Mouse (Mus musculus) lung, adult 18-20 months (tissue): ENCODE results near the gene Plcd3.

Experiments
- DNase-seq, 2 experiments: peaks; one replicate each; pipeline ENCODE4 v3.0.0; 2022; ENCODE audit warnings: mixed read lengths in 2 of 2

The Plcd3 gene

DNA sequence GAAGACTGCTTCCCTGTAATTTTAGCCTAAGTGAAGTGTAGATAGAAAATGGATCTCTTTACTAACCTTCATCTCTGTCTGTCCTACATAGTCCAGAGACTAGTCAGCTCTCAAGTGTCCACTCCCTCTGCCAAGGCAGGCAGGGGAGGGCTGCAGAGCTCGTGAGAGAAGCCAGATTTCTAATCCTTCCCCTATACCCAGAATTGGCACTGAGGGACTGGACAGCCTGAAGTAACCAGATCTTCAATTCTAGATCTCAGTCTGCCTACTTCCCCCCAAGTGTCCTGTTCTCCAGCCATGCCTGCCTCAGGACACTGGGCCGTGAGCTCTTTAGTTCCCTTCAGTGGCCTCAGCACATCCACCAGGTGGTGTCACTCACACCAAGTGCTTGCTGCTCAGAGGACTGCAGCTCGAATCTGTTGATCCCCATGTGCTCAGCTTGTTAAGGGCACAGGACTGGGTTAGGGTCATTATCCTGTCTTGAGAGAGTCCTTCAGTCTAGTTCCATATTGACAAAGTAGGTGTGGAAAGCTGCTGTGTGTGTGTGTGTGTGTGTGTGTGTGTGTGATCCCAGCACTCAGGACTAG lies 42.9 kb downstream of the Plcd3 start:
- DNase-seq, result no peak

DNA sequence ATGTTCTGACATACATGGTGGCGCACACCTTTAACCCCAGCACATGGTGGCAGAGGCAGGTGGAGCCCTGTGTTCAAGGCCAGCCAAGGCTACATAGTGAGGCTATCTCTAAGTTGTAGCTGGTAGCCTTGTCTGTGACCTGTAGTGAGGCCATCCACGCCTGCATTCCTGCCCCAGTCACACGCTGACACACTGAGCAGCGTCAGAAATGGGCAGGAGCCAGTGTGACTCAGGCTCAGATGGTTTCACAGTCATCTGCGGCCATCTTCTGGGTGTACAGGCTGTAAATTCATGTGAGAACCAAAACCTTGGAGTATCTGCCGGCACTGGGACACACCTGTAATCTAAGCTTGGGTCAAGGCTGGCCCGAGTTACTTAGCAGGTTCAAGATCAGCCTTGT lies 44.8 kb downstream of the Plcd3 start:
- DNase-seq, result no peak

DNA sequence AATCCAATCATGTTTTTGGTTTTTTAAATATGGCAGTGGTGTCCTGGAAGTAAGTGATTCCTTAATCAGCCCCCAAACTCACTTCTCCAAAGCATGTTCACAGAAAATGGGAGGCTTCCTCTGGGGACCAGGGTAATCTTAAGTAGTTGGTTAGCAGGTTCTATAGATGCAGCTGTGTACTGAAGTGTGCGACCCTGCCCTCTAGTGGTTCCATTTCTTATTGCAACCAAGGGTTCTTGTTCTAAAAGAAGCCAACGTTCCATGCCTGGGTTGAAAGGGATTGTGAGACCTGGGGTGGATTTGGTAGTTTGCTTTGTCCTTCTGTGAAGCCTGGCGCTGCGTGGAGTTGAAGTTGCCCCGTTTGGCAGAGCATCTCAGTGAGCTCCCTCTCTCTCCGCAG lies 46.7 kb downstream of the Plcd3 start:
- DNase-seq, result peak; percentile 62 to 76

DNA sequence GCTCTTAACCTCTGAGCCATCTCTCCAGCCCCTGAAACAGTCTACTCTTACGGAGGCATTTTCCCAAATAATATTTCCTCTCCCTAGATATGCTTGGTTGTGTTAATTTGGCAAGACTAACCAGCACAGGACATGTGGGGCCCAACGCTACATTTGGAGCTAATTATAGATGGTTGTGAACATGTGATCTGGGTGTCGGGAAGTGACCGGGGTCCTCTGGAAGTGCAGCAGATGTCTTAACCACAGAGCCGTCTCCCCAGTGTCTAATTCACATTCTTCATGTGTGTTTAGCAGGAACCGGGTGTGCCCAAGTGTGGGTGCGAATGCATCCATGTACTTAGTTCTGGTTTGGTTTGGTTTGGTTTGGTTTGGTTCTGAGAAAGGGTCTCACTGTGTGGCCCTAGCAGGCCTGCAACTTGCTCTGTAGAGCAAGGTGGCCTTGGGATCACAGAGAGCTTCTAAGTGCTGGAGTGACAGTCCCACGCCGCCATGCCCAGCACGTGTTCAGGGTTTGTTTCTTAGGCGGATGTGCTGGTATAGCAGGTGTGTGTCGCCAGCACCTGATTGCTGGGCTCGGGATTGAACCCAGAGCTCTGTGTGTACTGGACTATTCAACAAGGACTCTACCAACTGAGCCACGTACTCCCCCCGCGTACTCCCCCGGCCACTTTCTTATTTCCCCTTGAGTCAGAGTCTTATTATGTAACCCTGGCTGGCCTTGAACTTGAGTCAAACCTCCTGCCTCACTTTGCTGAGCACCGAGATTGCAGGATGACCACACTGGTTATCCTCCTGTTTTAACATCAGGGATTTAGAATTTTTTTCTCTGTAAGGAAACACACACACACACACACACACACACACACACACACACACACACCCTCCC lies 48.0 kb downstream of the Plcd3 start:
- DNase-seq, result no peak

DNA sequence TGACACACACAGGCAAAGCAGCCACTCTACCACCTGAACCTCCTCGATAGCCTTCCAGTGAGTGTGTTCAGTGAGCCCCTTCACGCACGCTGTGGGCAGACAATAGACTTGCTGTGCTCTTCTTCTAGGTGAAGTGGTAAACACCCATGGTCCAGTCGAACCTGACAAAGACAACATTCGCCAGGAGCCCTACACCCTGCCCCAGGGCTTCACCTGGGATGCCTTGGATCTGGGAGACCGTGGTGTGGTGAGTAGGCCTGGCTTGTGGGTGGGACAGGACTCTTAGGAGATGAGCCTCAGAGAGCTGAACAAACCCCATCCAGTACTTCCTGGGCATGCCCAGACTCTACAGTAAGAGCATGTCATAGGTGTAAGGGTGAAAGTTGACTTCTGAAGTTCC lies 49.4 kb downstream of the Plcd3 start:
- DNase-seq, result no peak

DNA sequence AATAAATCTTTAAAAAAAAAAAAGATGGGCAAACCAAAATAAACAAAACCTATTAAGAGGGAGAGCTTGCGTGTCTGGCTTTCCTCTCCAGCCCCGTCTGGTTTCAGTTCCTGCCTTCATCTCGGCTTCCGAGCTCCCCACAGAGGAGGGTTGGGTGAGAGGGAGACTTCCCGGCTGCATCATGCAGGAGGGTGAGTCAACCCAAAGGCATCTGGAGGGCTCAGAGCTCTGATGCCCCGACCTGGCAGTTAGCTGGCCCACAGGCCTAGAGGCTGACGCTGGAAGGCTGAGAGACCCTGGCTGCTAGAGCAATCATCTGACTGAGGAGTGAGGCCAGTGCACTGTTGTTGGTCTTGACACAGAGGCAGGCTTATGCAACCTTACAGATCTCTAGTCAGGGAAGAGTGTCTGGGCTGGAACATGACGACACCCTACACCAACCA lies 50.2 kb downstream of the Plcd3 start:
- peak; percentile 84 to 89 for DNase-seq

DNA sequence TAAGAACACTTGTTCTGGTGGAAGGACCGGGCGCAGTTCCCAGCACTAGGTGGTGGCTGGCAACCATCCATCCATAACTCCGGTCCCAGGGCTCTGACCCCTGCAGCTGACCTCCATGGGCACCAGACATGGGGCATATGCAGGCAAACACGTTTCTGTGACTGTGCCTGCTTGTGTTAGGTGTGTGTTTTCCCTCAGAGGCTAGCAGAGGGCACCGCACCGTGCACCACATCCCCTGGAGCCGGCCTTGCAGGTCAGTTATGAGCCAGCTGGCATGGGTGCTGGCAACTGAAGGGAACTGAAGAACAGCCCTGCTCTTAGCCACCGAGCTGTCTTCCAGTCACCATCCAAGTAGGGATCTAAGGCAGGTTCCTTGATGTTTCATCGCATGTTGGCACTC lies 51.3 kb downstream of the Plcd3 start:
- peak in 1 of 2 experiments; percentile 21 for DNase-seq

DNA sequence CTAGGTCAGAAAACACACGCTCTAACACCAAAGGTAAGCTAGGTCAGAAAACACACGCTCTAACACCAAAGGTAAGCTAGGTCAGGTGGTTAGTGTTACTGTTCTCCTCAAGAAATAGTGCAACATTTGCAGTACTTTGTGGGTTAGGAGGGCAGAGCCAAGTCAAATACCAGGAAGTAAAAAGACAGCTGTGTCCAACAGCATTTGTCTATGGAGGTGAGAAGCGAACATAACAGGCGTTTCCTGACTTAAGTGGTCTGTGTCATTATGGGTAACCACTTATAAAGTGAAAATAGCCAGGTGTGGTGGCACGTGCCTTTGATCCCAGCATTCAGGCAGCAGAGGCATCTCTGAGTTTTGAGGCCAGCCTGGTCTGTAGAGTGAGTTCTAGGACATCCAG lies 51.8 kb downstream of the Plcd3 start:
- peak in 1 of 2 experiments; percentile 46 for DNase-seq

DNA sequence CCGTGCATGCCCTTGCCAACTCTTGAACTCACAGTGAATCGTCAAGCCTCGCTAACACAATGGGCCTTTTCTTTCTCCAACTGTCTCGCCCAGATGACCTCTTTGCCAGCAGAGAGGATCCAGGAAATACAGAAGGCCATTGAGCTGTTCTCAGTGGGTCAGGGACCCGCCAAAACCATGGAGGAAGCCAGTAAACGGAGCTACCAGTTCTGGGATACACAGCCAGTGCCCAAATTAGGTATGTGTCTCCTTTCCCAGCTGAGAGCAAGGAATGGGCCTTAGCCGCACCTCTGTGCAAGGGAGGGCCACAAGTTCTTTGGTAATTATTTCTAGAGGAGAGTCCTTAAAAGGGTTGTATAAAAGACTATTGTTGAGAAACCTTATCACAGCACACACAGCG lies 55.2 kb downstream of the Plcd3 start:
- DNase-seq, result no peak

DNA sequence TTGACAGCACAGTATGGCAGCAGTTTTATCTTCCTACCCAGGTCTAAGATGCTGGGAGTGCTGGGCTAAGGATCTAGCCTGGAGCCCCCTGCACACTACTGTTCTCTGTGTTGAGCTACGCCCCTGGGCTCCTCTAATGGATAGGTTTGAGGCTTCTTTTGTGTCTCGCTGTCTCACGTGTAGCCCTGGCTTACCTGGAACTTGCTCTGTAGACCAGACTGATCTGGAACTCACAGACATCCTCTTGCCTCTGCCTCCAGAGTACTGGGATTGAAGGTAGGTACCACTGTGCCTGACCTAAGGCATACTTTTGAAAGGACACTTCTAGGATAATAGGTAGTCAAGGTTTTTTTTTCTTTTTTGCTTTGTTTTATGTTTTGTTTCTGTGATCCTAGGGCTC lies 57.5 kb downstream of the Plcd3 start:
- no peak for DNase-seq

DNA sequence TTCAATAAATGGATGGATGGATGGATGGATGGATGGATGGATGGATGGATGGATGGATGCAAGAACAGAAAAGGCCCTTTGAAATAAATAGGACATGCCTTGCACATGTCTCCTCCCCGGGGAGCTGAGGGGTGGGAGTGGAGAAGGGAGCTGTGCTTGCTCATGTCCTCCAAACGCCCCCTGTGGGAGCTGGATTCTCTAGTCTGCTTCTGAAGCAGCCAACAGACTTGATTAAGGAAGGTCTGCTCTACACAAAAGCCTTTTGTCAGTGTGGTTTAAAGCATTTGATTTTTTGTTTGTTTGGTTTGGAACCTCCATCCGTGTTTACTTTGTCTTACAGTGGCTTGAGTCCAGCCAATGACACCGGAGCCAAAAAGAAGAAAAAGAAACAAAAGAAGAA lies 58.6 kb downstream of the Plcd3 start:
- DNase-seq, result no peak

DNA sequence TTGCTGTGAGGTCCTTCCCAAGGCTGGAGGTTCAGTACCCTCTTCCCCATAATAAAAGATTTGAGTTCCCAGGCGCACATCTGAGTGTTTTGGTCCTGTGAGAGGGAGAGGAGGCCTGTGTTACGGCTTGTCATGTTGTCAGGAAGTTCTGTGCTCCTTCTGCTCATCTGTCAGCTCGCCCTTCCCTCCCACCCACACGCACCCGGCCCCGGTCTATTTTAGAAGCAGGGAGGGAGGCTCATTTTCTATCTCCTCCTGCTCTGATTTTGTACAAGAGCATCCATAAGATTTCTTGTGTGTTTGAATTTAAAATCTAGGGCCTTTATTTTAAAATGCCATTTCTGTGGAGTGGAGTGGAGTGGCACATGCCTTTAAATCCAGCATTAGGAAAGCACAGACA lies 63.4 kb downstream of the Plcd3 start:
- DNase-seq, result no peak

DNA sequence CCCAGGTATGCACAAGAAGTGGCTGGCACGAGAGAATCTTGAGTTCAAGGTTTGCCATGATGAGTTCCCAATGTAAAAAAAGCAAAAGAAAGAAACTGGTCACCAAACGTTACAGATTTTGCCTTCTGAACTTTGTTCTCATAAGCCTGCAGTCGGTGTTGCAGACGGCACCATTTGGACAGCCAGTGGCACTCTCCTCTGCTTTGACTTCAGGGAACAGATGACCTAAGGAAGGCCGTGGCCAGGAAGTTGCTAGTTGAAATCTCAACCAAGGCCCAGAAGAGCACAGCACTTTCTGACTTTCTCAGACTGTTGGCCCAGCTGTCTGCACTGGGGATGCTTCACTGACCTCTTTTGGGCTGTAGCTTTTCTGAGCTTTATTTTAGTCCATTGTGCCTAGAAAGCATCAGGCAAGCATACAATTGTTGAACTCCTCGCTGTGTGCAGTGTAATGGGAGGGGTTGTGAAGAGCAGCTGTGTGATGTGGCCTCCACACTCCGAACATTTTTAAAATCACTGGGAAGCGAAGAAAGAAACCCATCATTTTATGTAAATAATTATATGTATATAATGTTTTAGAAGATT lies 64.5 kb downstream of the Plcd3 start:
- DNase-seq, result no peak

DNA sequence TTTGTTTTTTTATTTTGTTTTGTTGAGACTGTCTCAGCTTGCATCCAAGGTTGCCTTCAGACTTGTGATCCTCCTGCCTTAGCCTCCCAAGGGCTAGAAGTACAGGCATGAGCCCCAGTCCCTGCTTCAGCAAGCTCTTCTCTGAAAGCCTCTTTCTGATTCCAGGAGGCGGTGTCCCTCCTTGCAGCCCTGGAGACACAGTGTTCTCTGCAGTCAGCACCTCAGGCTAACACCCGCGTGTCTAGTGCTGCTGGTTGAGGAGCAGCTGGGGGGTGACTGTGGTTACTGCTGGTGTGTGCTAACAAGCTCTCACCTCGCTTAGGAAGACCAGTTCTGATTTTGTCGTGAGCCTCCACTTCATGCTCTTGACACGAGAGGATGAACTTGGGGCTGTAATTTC lies 66.5 kb downstream of the Plcd3 start:
- DNase-seq, result no peak

DNA sequence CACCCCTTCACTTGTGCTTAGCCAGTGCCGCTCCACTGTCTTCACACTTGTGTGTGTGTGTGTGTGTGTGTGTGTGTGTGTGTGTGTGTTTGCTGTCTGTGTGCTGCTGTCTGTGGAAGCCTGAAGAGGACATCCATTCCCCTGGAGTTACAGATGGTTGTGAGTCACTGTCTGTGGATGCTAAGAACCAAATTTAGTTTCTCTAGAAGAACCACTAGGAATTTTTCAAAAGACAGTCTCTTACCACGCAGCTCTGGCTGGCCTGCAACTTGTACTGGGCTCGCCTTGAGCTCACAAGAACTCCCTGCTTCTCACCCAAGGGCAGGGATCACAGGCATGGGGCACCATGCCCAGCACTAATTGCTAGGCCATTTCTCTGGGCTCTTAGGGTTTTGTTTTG lies 68.4 kb downstream of the Plcd3 start:
- no peak for DNase-seq

DNA sequence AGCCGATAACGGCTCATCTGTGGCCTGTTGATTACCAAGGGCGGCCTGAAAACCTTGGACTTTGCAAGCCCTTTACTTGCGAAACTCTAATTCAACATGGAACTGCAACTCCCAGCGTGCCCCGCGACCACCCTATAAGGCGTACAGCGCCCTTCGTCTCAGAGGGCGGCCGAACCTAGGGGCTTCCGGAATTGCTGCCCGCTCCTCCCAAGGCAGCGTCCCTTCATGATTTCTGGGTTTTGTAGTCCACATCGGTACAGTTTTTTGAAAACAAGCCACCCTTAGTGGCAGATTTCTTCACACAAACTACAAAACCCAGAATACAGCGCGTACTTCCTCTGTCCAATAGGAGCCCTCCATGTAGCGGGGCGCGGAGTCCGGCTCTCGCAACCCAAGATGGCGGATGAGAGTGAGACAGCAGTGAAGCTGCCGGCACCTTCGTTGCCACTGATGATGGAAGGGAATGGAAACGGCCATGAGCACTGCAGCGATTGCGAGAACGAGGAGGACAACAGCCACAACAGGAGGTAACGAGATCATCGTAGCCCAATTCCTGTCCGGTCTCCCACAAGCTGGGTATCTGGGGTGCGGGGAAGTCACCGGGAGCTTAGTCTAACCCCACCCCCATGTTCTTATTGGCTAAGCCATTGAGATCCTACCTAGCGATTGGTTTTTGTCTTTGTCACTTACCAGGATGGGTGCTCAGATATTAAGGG lies 73.1 kb downstream of the Plcd3 start, which contains the start of the genes Nmt1 and Dcakd:
TSS of gene Nmt1 (plus strand) at position 15 of the 716 bp plus-strand sequence.
TSS of gene Dcakd (minus strand) at position 158 of the 716 bp plus-strand sequence.
- peak; percentile 96 to 97 for DNase-seq

DNA sequence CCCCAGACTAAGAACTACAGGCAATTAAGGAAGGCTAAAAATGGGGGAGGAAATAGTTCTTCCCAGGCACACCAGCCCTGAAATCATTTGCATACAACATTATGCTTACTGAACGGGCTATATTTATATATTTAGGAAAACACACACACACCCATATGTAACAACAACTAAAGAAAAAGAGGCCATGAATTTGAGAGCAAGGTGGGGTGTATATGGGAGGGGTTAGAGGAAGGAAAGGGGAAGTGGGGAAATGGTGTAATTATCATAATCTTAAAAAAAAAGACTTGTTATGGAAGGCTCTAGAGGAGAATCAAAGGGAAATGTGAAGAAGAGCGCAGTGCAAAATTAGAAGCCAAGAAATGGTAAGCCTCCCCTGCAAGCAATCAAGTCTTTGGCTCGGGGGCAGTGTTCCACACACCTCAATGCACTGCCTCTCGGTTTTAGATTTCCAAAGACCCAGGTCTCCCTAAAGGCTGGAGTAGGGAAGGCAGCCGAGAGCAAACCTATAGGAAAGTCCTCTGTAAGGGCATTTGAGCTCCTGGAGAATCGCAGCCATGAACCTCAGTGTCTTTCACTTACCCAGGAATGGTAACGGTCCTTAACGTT lies 73.8 kb downstream of the Plcd3 start:
- DNase-seq, result no peak

DNA sequence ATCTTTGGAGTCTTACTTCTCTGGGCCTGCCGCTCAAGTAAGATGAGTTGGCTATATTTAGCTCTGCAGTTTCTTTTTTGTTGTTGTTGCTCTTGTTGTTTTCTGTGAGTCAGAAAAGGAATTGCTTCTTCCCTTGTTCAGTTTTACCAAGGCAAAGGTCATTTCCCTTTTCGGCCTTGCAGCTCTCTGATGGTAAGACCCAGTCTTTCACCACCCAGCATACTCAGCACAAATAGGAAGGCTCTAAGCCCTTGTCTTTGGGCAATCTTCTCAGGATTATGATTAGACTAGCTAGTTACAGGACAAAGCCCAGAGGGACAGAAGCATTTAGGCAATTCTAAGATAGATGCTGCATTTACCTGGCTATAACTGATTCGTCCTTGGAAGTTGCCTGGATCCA lies 74.6 kb downstream of the Plcd3 start:
- no peak for DNase-seq

DNA sequence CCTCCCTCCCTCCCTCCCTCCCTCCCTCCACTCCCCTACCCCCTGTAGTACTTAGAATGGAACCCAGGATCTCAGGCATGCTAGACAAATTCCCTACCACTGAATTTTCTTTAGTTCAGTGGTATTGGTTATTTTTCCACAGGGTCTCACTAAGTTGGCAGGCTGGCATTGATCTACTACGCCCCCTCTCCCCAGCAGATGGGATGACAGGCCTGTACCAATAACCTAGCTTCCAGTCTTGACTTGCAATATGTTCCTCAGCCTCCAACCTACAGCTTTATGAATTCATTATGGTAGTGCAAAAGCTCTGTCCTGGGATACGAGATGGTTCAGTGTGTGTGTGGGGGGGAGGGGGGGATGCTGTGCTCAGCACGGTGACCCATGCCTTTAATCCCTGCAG lies 77.5 kb downstream of the Plcd3 start:
- no peak for DNase-seq

DNA sequence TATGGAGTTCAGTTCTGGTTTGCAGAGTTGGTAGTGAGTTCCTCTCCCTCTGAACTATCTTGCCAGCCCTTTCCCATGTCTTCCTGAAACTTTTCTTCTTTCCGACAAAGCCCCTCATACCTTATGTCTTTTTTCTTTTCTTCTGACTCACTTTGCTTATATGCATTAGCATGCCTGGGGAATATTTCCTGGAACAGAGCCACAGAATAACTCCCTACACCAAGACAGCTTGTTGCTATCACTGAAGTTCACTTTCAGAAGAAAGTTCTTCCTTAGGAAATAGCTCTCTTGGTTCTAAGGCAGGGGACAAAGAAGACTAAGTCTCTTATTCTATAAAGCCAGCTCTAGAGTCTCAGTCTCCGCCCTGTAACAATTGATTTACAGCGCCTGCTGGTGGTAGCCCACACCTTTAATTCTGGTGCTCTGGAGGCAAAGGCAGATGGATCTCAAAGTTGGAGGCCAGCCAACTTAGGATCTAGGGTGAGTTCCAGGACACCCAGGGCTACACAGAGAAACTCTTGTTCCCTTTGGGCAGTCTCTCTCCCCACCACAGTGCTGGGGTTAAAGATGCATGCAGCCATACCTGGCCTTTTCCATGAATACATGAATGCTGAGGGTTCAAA lies 80.6 kb downstream of the Plcd3 start:
- DNase-seq, result no peak
